Mouse (Mus musculus) lung, adult 2 months (tissue): ENCODE measurements around the gene Sigirr. TPM values are rescaled to one million over a fixed set of nuclear protein-coding genes. Genes with fewer than 3 reads are reported as not detected.

Experiments used
- DNase-seq: peaks from one replicate; pipeline ENCODE4 v3.0.0; 2022
- H3K4me1 ChIP-seq: fragments of 200-500 bp; 2 replicates; pipeline ENCODE4 v1.6.1; 2011; ENCODE audit warnings: low read length; ENCODE audit not compliant: control insufficient read depth, insufficient read depth
- H3K4me3 ChIP-seq: fragments of 200-500 bp; replicated peaks from 2 replicates; pipeline ENCODE3; 2011; ENCODE audit warnings: low read depth, mild to moderate bottlenecking, control low read depth, low read length; ENCODE audit errors: extremely low read depth
- CTCF ChIP-seq: fragments of 200-500 bp; IDR thresholded peaks from 2 replicates; pipeline ENCODE4 v1.5.1; 2011; ENCODE audit warnings: mild to moderate bottlenecking, low read length, control low read depth; ENCODE audit not compliant: insufficient read depth
- POLR2A ChIP-seq: fragments of 200-500 bp; IDR thresholded peaks from 2 replicates; pipeline ENCODE4 v1.6.1; 2011; ENCODE audit warnings: low read depth, mild to moderate bottlenecking, control low read depth, low read length, borderline replicate concordance; ENCODE audit errors: extremely low read depth
- WGBS: fragments of 180-500 bp; shearing (Covaris S2); methylation state at CpG from one replicate; pipeline ENCODE4 v1.1.7; 2018; 5-methylcytosine and 5-hydroxymethylcytosine counted together
- polyA plus RNA-seq: library from polyadenylated mRNA; depleted of rRNA; stranded (reverse); fragments of >200 nt; gene quantifications from 2 replicates; pipeline ENCODE4 v1.2.3, GENCODE M21; 2012

Sigirr gene
- polyA plus RNA-seq, 1 experiment: 40.6 TPM

- no peak for DNase-seq
- 83% methylated on average over 7 of the region's 7 CpGs for WGBS
- H3K4me3 ChIP-seq: no peak overlapping the region
- peaks cover 2% of the 10 kb centered on the region; the same call in 1 of the 2 replicates for H3K4me1 ChIP-seq
- TF ChIP-seq CTCF (no peak), POLR2A (no peak)
Measured at GRCm38 (mm10) chr7:141062525-141062924, 37.8 kb downstream of the Sigirr start.

DNA sequence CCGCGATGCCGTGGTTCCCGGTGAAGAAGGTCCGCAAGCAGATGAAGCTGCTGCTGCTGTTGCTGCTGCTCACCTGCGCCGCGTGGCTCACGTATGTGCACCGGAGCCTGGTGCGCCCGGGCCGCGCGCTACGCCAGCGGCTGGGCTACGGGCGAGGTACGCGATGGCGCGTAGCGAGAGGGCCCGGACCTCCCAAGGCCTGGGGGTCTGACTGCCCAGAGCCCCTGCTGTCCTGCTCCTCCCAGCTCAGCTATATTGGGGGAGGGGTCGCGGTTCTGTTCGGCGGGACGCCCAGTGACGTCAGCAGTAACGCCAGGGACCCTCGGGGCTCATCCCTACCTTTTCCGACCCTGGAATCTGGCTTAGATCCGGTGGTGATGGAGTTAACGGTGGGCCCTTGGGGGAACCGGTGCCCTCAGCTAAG lies 39.1 kb downstream of the Sigirr start:
- WGBS: 5% methylated on average over 37 of the region's 37 CpGs
- H3K4me3 ChIP-seq: no peak overlapping the region
- DNase-seq: no peak
- no peak for TF ChIP-seq POLR2A
- no peak for TF ChIP-seq CTCF
- peaks cover 2% of the 10 kb centered on the region; the same call in 1 of the 2 replicates for H3K4me1 ChIP-seq

- no peak for TF ChIP-seq CTCF
- no peak for TF ChIP-seq POLR2A
- WGBS: 1% methylated on average over 71 of the region's 72 CpGs
Measured at GRCm38 (mm10) chr7:141060426-141061242, 39.7 kb downstream of the Sigirr start, which contains the start of gene B4galnt4. Gene B4galnt4 (plus strand): TSS chr7:141061104.

GRCm38 (mm10) chr7:141059929-141060328 lies 40.4 kb downstream of the Sigirr start:
- Histone ChIP-seq H3K4me1 (peaks cover 2% of the 10 kb centered on the region; the same call in 1 of the 2 replicates), H3K4me3 (no peak overlapping the region)
- DNase-seq: no peak
- WGBS: 64% methylated on average over 2 of the region's 2 CpGs
- TF ChIP-seq POLR2A (no peak), CTCF (no peak)

More at GRCm38 (mm10) chr7:141060426-141061242, 39.7 kb downstream of the Sigirr start, which contains the start of gene B4galnt4:
- DNase-seq: peak; percentile 44
- Histone ChIP-seq H3K4me3 (peak within 1 kb of the TSS; percentile 27), H3K4me1 (peaks cover 2% of the 10 kb centered on the region; the same call in 1 of the 2 replicates)

DNA sequence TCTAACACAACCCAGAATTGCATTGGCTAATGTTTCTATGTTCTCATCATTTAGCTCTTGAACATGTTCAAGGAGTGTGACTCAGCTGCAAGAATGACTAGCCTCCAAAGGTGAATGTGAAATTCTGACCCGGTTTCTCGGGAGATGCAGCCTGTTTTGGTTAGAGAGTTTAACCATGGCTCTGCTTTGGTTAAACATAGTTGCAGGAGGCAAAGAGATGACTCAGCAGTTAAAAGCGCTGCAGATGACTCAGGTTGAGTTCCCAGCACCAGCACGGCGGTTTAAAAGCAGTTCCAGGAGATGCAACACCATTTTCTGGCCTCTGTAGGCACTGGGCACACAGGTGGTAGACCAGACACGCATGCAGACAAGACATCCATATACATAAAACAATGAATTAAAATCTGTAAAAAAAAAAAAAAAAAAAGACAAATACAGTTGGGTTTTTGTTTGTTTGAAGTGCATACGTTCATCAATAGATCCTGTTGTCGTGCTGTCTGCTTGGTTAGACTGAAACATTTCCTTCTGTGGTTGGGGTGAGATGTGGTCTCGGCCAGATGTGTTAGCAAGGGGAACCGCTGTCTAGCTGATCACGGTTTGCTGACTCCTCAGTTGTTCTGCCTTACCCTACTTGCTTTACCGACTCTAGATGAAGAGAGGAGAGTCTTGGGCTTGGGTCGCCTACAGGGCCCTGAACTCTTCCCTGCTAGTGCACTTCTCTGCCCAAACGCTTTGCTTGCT lies 41.6 kb downstream of the Sigirr start:
- H3K4me3 ChIP-seq: no peak overlapping the region
- H3K4me1 ChIP-seq: peaks cover 2% of the 10 kb centered on the region; the same call in 1 of the 2 replicates
- 86% methylated on average over 14 of the region's 14 CpGs for WGBS
- TF ChIP-seq POLR2A: no peak
- TF ChIP-seq CTCF: no peak
- no peak for DNase-seq

DNA sequence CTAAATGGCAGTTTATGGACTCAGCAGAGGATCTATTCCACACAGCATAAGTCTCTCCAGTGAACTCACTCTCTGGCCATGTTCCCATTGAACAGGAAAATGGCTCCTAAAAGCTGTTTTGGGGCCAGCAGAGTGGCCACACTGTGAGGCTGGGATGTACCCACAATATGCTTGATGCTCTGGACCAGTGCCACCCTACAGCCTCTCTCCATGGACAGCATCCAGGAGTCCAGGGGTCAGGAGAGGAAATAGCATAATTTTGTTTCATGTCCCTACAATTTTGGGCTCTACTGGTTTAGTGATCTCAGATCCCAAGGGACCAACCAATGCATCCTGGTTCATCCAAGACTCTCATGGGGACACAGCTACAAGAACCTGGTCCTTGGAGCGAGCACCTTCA lies 42.8 kb downstream of the Sigirr start:
- DNase-seq: no peak
- Histone ChIP-seq H3K4me1 (peaks cover 2% of the 10 kb centered on the region; the same call in 1 of the 2 replicates), H3K4me3 (no peak overlapping the region)
- 85% methylated on average over 1 of the region's 1 CpGs for WGBS
- no peak for TF ChIP-seq CTCF
- TF ChIP-seq POLR2A: no peak

GRCm38 (mm10) chr7:141056976-141057375 lies 43.4 kb downstream of the Sigirr start:
- H3K4me1 ChIP-seq: peaks cover 2% of the 10 kb centered on the region; the same call in 1 of the 2 replicates
- 80% methylated on average over 6 of the region's 6 CpGs for WGBS
- no peak for TF ChIP-seq CTCF
- no peak for TF ChIP-seq POLR2A
- H3K4me3 ChIP-seq: no peak overlapping the region
- DNase-seq: no peak

- WGBS: 73% methylated on average over 4 of the region's 4 CpGs
- H3K4me3 ChIP-seq: no peak overlapping the region
- peaks cover 2% of the 10 kb centered on the region; the same call in 1 of the 2 replicates for H3K4me1 ChIP-seq
- no peak for DNase-seq
- TF ChIP-seq CTCF (0 out of 2 replicates have a peak, but pooled peaks have one; percentile 14), POLR2A (no peak)
Measured at GRCm38 (mm10) chr7:141055785-141056184, 44.6 kb downstream of the Sigirr start.

DNA sequence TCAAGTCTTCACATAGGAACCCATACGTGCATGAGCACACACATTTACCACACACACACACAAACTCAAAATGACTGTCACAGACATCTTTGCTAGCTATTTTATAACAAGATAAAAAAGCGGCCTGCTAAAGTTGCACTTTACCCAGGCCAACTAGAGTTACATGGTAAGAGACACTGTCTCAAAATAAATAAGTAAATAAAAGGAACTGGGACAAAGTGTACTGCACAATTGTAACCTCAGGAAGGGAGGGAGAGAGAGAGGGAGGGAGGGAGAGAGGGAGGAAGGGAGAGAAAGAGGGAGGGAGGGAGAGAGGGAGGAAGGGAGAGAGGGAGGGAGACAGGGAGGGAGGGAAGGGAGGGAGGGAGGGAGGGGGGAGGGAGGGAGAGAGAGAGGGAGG lies 48.0 kb downstream of the Sigirr start:
- H3K4me1 ChIP-seq: peaks cover 5% of the 10 kb centered on the region
- TF ChIP-seq CTCF (no peak), POLR2A (no peak)
- 78% methylated on average over 2 of the region's 2 CpGs for WGBS
- DNase-seq: no peak
- no peak overlapping the region for H3K4me3 ChIP-seq
